8 mouse cellular contexts compared by ENCODE assay signal in genomic region chr6:88759793-88760453, GRCm38 (mm10). TPM values are rescaled to one million over a fixed set of nuclear protein-coding genes. Genes with fewer than 3 reads are reported as not detected.
A peak's percentile ranks its signal among the peaks of the same experiment; 100 is the strongest.
DNase-seq lines count a peak whose midpoint lies in the region; ATAC-seq lines count a peak whose summit lies in the region.

No protein-coding gene starts in this region.

- peaks cover 41% of the 10 kb centered on the region for H3K4me1 ChIP-seq in hindbrain, embryonic 10.5 days (replicated peaks)
- H3K4me1 ChIP-seq in hindbrain, embryonic 11.5 days (replicated peaks; ENCODE audit: control insufficient read depth, insufficient read depth, low read length) = no peaks in the 10 kb centered on the region; the same call in 1 of the 2 replicates
- peaks cover 58% of the 10 kb centered on the region for H3K4me1 ChIP-seq in heart, embryonic 13.5 days
- peaks cover 97% of the 10 kb centered on the region for H3K4me1 ChIP-seq in liver, embryonic 15.5 days (replicated peaks)

- no peak for ATAC-seq in hindbrain, embryonic 11.5 days (ENCODE audit: low FRiP score)
- ATAC-seq in erythroid progenitor cell, adult 5-6 weeks (replicated peaks; ENCODE audit: low FRiP score, poor library complexity, severe bottlenecking) = peak; percentile 84
- ATAC-seq in heart, embryonic 13.5 days (ENCODE audit: extremely low read depth, insufficient number of reproducible peaks, low FRiP score, low TSS enrichment) = no peak
- ATAC-seq in liver, embryonic 15.5 days (ENCODE audit: insufficient read depth) = peak; percentile 80

- peak overlapping the region; percentile 17; the same call in 1 of the 2 replicates for H3K27ac ChIP-seq in hindbrain, embryonic 10.5 days
- H3K27ac ChIP-seq in hindbrain, embryonic 11.5 days (ENCODE audit: low read depth, low read length) = no peak overlapping the region
- H3K27ac ChIP-seq in heart, embryonic 13.5 days (replicated peaks) = peak overlapping the region; percentile 61
- peak overlapping the region; percentile 98 for H3K27ac ChIP-seq in liver, embryonic 15.5 days (replicated peaks)

- H3K9ac ChIP-seq in hindbrain, embryonic 11.5 days (ENCODE audit: low read depth, low read length) = no peak overlapping the region
- 0 out of 2 replicates have a peak overlapping the region, but pooled peaks have one; percentile 1 for H3K9ac ChIP-seq in heart, embryonic 13.5 days
- H3K9ac ChIP-seq in liver, embryonic 15.5 days = peak overlapping the region; percentile 56

- no peak for DNase-seq in hindbrain, embryonic 10.5 days (ENCODE audit: low spot score)
- no peak for DNase-seq in hindbrain, embryonic 11.5 days (ENCODE audit: low spot score)
- DNase-seq in kidney, postnatal 25 days = peak; percentile 72 to 77
- peak; percentile 77 for DNase-seq in ovary, postnatal 36 days (ENCODE audit: low spot score)
- DNase-seq in urinary bladder, postnatal 36 days (ENCODE audit: low spot score in 2 of 2) = peak; percentile 55 to 85

- WGBS in hindbrain, embryonic 10.5 days = 76% methylated on average over 17 of the region's 17 CpGs
- WGBS in hindbrain, embryonic 11.5 days = 73% methylated on average over 17 of the region's 17 CpGs
- WGBS in heart, embryonic 13.5 days = 35% methylated on average over 17 of the region's 17 CpGs
- WGBS in liver, embryonic 15.5 days (ENCODE audit: insufficient replicate concordance) = 43% methylated on average over 17 of the region's 17 CpGs

- H3K36me3 ChIP-seq in hindbrain, embryonic 10.5 days = no peaks in the 10 kb centered on the region
- no peaks in the 10 kb centered on the region for H3K36me3 ChIP-seq in hindbrain, embryonic 11.5 days (ENCODE audit: control insufficient read depth, insufficient read depth, low read length)
- no peaks in the 10 kb centered on the region for H3K36me3 ChIP-seq in heart, embryonic 13.5 days
- peaks cover 39% of the 10 kb centered on the region for H3K36me3 ChIP-seq in liver, embryonic 15.5 days (replicated peaks)

- no peak overlapping the region for H3K4me3 ChIP-seq in hindbrain, embryonic 10.5 days
- no peak overlapping the region for H3K4me3 ChIP-seq in hindbrain, embryonic 11.5 days (ENCODE audit: low read depth, low read length)
- H3K4me3 ChIP-seq in heart, embryonic 13.5 days = no peak overlapping the region
- peak overlapping the region; percentile 41 for H3K4me3 ChIP-seq in liver, embryonic 15.5 days (replicated peaks)

- H3K4me2 ChIP-seq in hindbrain, embryonic 11.5 days (replicated peaks; ENCODE audit: low read depth, low read length) = no peak overlapping the region
- peak overlapping the region; percentile 32 for H3K4me2 ChIP-seq in heart, embryonic 13.5 days
- H3K4me2 ChIP-seq in liver, embryonic 15.5 days = peak overlapping the region; percentile 79

- H3K27me3 ChIP-seq in hindbrain, embryonic 10.5 days (ENCODE audit: insufficient read depth, poor library complexity, severe bottlenecking) = 0 out of 2 replicates have a peak, but pooled peaks cover 4% of the 10 kb centered on the region
- no peaks in the 10 kb centered on the region for H3K27me3 ChIP-seq in hindbrain, embryonic 11.5 days (ENCODE audit: control insufficient read depth, insufficient read depth, low read length)
- H3K27me3 ChIP-seq in heart, embryonic 13.5 days (replicated peaks) = no peaks in the 10 kb centered on the region
- H3K27me3 ChIP-seq in liver, embryonic 15.5 days = no peaks in the 10 kb centered on the region

- no peaks in the 10 kb centered on the region for H3K9me3 ChIP-seq in hindbrain, embryonic 10.5 days
- no peaks in the 10 kb centered on the region for H3K9me3 ChIP-seq in hindbrain, embryonic 11.5 days (ENCODE audit: control insufficient read depth, low read length)
- H3K9me3 ChIP-seq in heart, embryonic 13.5 days = no peaks in the 10 kb centered on the region
- no peaks in the 10 kb centered on the region for H3K9me3 ChIP-seq in liver, embryonic 15.5 days (replicated peaks)

RNA-seq across cellular contexts. Expression of gene Mgll, which starts 35.7 kb away (rescaled TPM):
- 4.3 and 10.2 TPM in 2 replicates for polyA plus RNA-seq in hindbrain, embryonic 10.5 days (2016; fragmentation: Nextera tagmentation; extraction: Ambion mirVana)
- polyA plus RNA-seq in hindbrain, embryonic 11.5 days (2014; fragmentation: Nextera tagmentation; extraction: Ambion mirVana) = 4.6 and 6.0 TPM in 2 replicates
- 114 and 119 TPM in 2 replicates for total RNA-seq in erythroid progenitor cell, adult 5-6 weeks (2015; ENCODE audit: low replicate concordance)
- 92.5 and 112 TPM in 2 replicates for total RNA-seq in erythroid progenitor cell, adult 5-6 weeks (2017; ENCODE audit: low replicate concordance)
- 13.8 and 19.6 TPM in 2 replicates for polyA plus RNA-seq in heart, embryonic 13.5 days (2015; fragmentation: Nextera tagmentation; extraction: Ambion mirVana)
- 69.7 and 71.6 TPM in 2 replicates for polyA plus RNA-seq in liver, embryonic 15.5 days (2015; fragmentation: Nextera tagmentation; extraction: Ambion mirVana)

Comparison
In these comparisons a context has a peak if more than half of its experiments do, and no peak if none do; other contexts are left out.
1. DNase-seq: peak in kidney, postnatal 25 days (2 of 2), ovary, postnatal 36 days (single experiment) and urinary bladder, postnatal 36 days (2 of 2); none in hindbrain, embryonic 10.5 days (single experiment) and hindbrain, embryonic 11.5 days (single experiment).
2. ATAC-seq: peak in erythroid progenitor cell, adult 5-6 weeks (single experiment) and liver, embryonic 15.5 days (single experiment); none in hindbrain, embryonic 11.5 days (single experiment) and heart, embryonic 13.5 days (single experiment).